Mouse (Mus musculus) left cerebral cortex, postnatal 25 days (tissue): ENCODE measurements around the gene Olfr545. TPM values are rescaled to one million over a fixed set of nuclear protein-coding genes. Genes with fewer than 3 reads are reported as not detected.
A peak's percentile ranks its signal among the peaks of the same experiment; 100 is the strongest.

ENCODE experiments used
- DNase-seq, 2 experiments: peaks; one replicate each; pipeline ENCODE4 v3.0.0; 2022; ENCODE audit warnings: low spot score in 2 of 2, mixed read lengths in 1 of 2
- intact Hi-C: fragments of 180-260 bp; cut with DNase I; formaldehyde crosslinking; loops from one replicate; pipeline ENCODE4 v1.15.1; 2025
- total RNA-seq, 2 experiments: library from RNA; stranded (reverse); gene quantifications; 2 replicates each; pipeline ENCODE4 v1.2.3; 2021

The Olfr545 gene
- total RNA-seq, 2 experiments from 2014 or later: not detected

- intact Hi-C loops: no loop called here
- no peak for DNase-seq
Observed at GRCm38 (mm10) chr7:102481579-102481978, 17.8 kb downstream of the Olfr545 start, which contains the start of gene Olfr543. Gene Olfr543, minus strand, starts transcription at chr7:102481679.

- intact Hi-C loops: no loop called here
Observed at GRCm38 (mm10) chr7:102480821-102481220, 18.6 kb downstream of the Olfr545 start.

GRCm38 (mm10) chr7:102479368-102480078 lies 19.9 kb downstream of the Olfr545 start:
- no peak for DNase-seq
- intact Hi-C loops: no loop called here

More at GRCm38 (mm10) chr7:102480821-102481220, 18.6 kb downstream of the Olfr545 start:
- DNase-seq: no peak

GRCm38 (mm10) chr7:102478926-102479325 lies 20.4 kb downstream of the Olfr545 start:
- no peak for DNase-seq
- intact Hi-C loops: no loop called here

GRCm38 (mm10) chr7:102478425-102478824 lies 20.9 kb downstream of the Olfr545 start:
- intact Hi-C loops: no loop called here
- DNase-seq: no peak

GRCm38 (mm10) chr7:102477377-102477776 lies 22.0 kb downstream of the Olfr545 start:
- no peak for DNase-seq
- intact Hi-C loops: no loop called here

- DNase-seq: no peak
- intact Hi-C loops: no loop called here
Observed at GRCm38 (mm10) chr7:102476601-102477000, 22.8 kb downstream of the Olfr545 start.

GRCm38 (mm10) chr7:102472675-102473074 lies 26.7 kb downstream of the Olfr545 start:
- intact Hi-C loops: no loop called here
- DNase-seq: no peak

GRCm38 (mm10) chr7:102467566-102467965 lies 31.8 kb downstream of the Olfr545 start:
- intact Hi-C loops: no loop called here

GRCm38 (mm10) chr7:102458618-102459380 lies 40.6 kb downstream of the Olfr545 start:
- DNase-seq: no peak
- intact Hi-C loops: no loop called here

More at GRCm38 (mm10) chr7:102467566-102467965, 31.8 kb downstream of the Olfr545 start:
- no peak for DNase-seq

GRCm38 (mm10) chr7:102446438-102446837 lies 52.9 kb downstream of the Olfr545 start:
- intact Hi-C loops: no loop called here

GRCm38 (mm10) chr7:102444301-102444700 lies 55.1 kb downstream of the Olfr545 start:
- no peak for DNase-seq
- intact Hi-C loops: no loop called here

More at GRCm38 (mm10) chr7:102446438-102446837, 52.9 kb downstream of the Olfr545 start:
- no peak for DNase-seq

GRCm38 (mm10) chr7:102442432-102442831 lies 56.9 kb downstream of the Olfr545 start:
- intact Hi-C loops: no loop called here
- DNase-seq: no peak

GRCm38 (mm10) chr7:102441657-102442391 lies 57.5 kb downstream of the Olfr545 start, which contains the start of gene Rrm1:
Gene Rrm1, plus strand, starts transcription at chr7:102441695.
- DNase-seq: peak; percentile 93 to 99
- intact Hi-C loops: no loop called here

Other genes starting within 250 kb of the Olfr545 start
- gene Rhog, start 243.5 kb downstream of the Olfr545 start, total RNA-seq: 10 to 100 TPM; 22.7 to 23.5 TPM
- 10 to 100 TPM; 80.6 to 87.9 TPM for gene Stim1, start 231.8 kb downstream of the Olfr545 start, total RNA-seq
- gene Rrm1, start 57.9 kb downstream of the Olfr545 start, total RNA-seq: 10 to 100 TPM; 10.1 to 10.2 TPM
- not detected for gene Olfr543, start 17.9 kb downstream of the Olfr545 start, total RNA-seq
- gene Olfr544, start 11.3 kb downstream of the Olfr545 start, total RNA-seq: not detected
- gene Olfr547, start 35.2 kb upstream of the Olfr545 start, total RNA-seq: not detected
- not detected for gene Olfr548-ps1, start 41.3 kb upstream of the Olfr545 start, total RNA-seq
- not detected for gene Olfr549, start 50.3 kb upstream of the Olfr545 start, total RNA-seq
- 1 to 10 TPM; 2.7 to 4.2 TPM for gene Trim21, start 65.9 kb upstream of the Olfr545 start, total RNA-seq
- gene Olfr550, start 71.9 kb upstream of the Olfr545 start, total RNA-seq: under 1 TPM; 0.23 to 0.41 TPM
- gene Olfr551, start 92.3 kb upstream of the Olfr545 start, total RNA-seq: not detected
- gene Olfr552, start 98.2 kb upstream of the Olfr545 start, total RNA-seq: under 1 TPM; 0.11 to 0.14 TPM
- gene Olfr553, start 118.6 kb upstream of the Olfr545 start, total RNA-seq: not detected
- gene Olfr554, start 138.9 kb upstream of the Olfr545 start, total RNA-seq: not detected
- not detected for gene Olfr555, start 159.2 kb upstream of the Olfr545 start, total RNA-seq
- gene Olfr556, start 165.3 kb upstream of the Olfr545 start, total RNA-seq: not detected
- 1 to 10 TPM; 4.1 to 5.3 TPM for gene Trim68, start 187.8 kb upstream of the Olfr545 start, total RNA-seq
- not detected for gene Olfr557, start 196.3 kb upstream of the Olfr545 start, total RNA-seq
- under 1 TPM; 0.27 to 0.37 TPM for gene Olfr558, start 202.6 kb upstream of the Olfr545 start, total RNA-seq
- gene Olfr33, start 219.5 kb upstream of the Olfr545 start, total RNA-seq: not detected
- gene Olfr559, start 227.9 kb upstream of the Olfr545 start, total RNA-seq: not detected